Mouse (Mus musculus): ENCODE measurements around the gene Capzb.
A peak's percentile ranks its signal among the peaks of the same experiment; 100 is the strongest.

The Capzb gene

GRCm38 (mm10) chr4:139265783-139266499, 73.2 kb downstream of the Capzb start:
- DNase-seq (ENCODE audit: low spot score) = no peak

GRCm38 (mm10) chr4:139266500-139266865, 73.8 kb downstream of the Capzb start:
- no peak for DNase-seq (ENCODE audit: low spot score)

- no peak for DNase-seq (ENCODE audit: low spot score)
These were observed 74.6 kb downstream of the Capzb start for GRCm38 (mm10) chr4:139267335-139267734.

GRCm38 (mm10) chr4:139268242-139268641, 75.5 kb downstream of the Capzb start:
- no peak for DNase-seq (ENCODE audit: low spot score)

GRCm38 (mm10) chr4:139270168-139270567, 77.5 kb downstream of the Capzb start:
- DNase-seq (ENCODE audit: low spot score) = no peak

- no peak for DNase-seq (ENCODE audit: low spot score)
These were observed 78.9 kb downstream of the Capzb start for GRCm38 (mm10) chr4:139271562-139271961.

GRCm38 (mm10) chr4:139272951-139273680, 80.4 kb downstream of the Capzb start:
- DNase-seq (ENCODE audit: low spot score) = no peak

- no peak for DNase-seq (ENCODE audit: low spot score)
These were observed 81.9 kb downstream of the Capzb start for GRCm38 (mm10) chr4:139274573-139274972.

- no peak for DNase-seq (ENCODE audit: low spot score)
These were observed 83.7 kb downstream of the Capzb start for GRCm38 (mm10) chr4:139276411-139276810.

- no peak for DNase-seq (ENCODE audit: low spot score)
These were observed 87.8 kb downstream of the Capzb start for GRCm38 (mm10) chr4:139280530-139280929.

GRCm38 (mm10) chr4:139281791-139282345, 89.2 kb downstream of the Capzb start:
- DNase-seq (ENCODE audit: low spot score) = no peak

GRCm38 (mm10) chr4:139282955-139283417, 90.3 kb downstream of the Capzb start:
- no peak for DNase-seq (ENCODE audit: low spot score)

- no peak for DNase-seq (ENCODE audit: low spot score)
These were observed 92.2 kb downstream of the Capzb start for GRCm38 (mm10) chr4:139284877-139285276.

GRCm38 (mm10) chr4:139286234-139286633, 93.5 kb downstream of the Capzb start:
- no peak for DNase-seq (ENCODE audit: low spot score)

GRCm38 (mm10) chr4:139287122-139287863, 94.6 kb downstream of the Capzb start:
- DNase-seq (ENCODE audit: low spot score) = peak; percentile 90

GRCm38 (mm10) chr4:139289017-139289416, 96.3 kb downstream of the Capzb start:
- peak; percentile 46 for DNase-seq (ENCODE audit: low spot score)

- no peak for DNase-seq (ENCODE audit: low spot score)
These were observed 98.4 kb downstream of the Capzb start for GRCm38 (mm10) chr4:139291099-139291498.

- DNase-seq (ENCODE audit: low spot score) = no peak
These were observed 99.3 kb downstream of the Capzb start for GRCm38 (mm10) chr4:139292038-139292437.

- DNase-seq (ENCODE audit: low spot score) = no peak
These were observed 104.9 kb downstream of the Capzb start for GRCm38 (mm10) chr4:139297566-139297965.

- no peak for DNase-seq (ENCODE audit: low spot score)
These were observed 106.1 kb downstream of the Capzb start for GRCm38 (mm10) chr4:139298671-139299366.

GRCm38 (mm10) chr4:139301780-139302179, 109.1 kb downstream of the Capzb start:
- DNase-seq (ENCODE audit: low spot score) = no peak

- no peak for DNase-seq (ENCODE audit: low spot score)
These were observed 109.5 kb downstream of the Capzb start for GRCm38 (mm10) chr4:139302241-139302640.
